Mouse (Mus musculus) telencephalon, adult 2 months (tissue): ENCODE measurements around the gene Zfp580.
"Not testable (repeated sequence)": the region's sequence is repeated elsewhere in the genome, so short reads cannot be mapped to it uniquely, and the experiment has no call there.

Experiments
- DNase-seq: peaks from one replicate; pipeline ENCODE4 v3.0.0-alpha.2; 2011; ENCODE audit warnings: low read depth, low spot score

Zfp580 gene

DNA sequence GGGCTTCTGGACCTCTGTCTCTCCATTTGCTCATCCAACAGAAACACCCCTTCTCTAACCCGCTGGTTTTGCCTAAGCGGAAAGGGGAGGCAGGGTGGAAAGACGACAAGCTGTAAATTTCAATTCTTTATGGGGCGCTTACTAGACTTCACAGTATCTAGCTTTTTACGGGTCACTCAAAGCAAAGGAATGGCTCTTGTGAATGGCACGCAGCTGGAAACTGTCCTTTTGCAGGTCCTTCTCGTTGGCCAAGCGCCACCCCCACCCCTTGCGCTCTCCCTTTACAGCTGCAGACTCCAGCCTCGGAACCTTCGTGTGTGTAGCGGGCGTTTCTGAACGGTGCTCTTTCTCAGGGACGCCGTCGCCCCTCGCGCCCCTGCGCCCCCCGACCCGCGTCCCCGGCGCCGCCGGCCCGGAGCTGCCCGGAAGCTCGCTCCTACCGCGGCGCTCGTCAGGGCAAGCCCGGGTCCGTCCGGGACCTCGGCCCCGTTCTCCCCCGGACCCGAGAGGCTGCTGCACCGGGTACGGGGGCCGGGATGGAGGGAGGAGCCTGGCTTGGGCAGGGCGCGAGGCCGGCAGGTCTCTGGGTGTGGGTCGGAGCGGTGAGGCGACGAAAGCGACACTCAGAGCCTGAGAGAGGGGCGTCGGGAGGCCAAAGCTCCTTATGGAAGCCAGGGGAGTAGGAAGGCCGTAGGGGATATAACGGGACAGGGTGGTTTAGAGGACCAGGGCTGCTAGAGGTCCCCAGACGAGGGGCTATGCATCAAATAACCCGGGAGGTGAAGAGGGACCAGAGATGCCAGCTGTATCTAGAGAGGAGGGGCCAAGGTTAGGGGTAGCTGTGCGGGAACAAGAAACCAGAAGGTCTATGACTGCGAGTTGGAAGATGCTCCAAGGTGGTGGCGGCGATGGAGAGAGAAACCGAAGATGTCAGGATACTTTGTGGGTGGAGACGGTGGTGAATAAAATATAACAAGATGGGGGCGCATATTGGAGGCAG, at the start of gene Zfp580:
Gene Zfp580 (plus strand): TSS at position 346 of the 1,000 bp plus-strand sequence.
- DNase-seq, result no peak

DNA sequence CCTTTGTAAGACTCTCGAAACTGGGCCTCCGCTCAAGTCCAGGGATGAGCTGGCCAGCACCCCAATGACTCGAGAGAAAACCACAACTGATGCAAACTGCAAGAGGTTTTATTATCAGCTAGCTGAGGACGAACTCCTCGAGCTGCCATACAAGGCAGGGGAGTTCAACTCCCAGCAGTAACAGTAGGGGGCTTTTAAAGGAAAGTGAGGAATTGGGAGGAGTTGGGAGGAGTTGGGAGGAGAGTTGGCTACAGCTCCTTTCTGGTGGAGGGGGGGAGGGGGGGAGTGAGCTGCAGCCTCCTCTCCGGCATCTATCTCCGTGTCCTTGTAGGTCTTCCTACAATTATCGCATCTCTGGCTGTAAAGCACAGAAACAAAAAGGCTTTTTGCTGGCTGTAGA, 48.5 kb upstream of the Zfp580 start:
- DNase-seq, result not testable (repeated sequence)

- DNase-seq, result no peak
These were observed 43.1 kb upstream of the Zfp580 start for GRCm38 (mm10) chr7:5008229-5008628.

GRCm38 (mm10) chr7:5012681-5013513, 38.4 kb upstream of the Zfp580 start:
- DNase-seq, result no peak

DNA sequence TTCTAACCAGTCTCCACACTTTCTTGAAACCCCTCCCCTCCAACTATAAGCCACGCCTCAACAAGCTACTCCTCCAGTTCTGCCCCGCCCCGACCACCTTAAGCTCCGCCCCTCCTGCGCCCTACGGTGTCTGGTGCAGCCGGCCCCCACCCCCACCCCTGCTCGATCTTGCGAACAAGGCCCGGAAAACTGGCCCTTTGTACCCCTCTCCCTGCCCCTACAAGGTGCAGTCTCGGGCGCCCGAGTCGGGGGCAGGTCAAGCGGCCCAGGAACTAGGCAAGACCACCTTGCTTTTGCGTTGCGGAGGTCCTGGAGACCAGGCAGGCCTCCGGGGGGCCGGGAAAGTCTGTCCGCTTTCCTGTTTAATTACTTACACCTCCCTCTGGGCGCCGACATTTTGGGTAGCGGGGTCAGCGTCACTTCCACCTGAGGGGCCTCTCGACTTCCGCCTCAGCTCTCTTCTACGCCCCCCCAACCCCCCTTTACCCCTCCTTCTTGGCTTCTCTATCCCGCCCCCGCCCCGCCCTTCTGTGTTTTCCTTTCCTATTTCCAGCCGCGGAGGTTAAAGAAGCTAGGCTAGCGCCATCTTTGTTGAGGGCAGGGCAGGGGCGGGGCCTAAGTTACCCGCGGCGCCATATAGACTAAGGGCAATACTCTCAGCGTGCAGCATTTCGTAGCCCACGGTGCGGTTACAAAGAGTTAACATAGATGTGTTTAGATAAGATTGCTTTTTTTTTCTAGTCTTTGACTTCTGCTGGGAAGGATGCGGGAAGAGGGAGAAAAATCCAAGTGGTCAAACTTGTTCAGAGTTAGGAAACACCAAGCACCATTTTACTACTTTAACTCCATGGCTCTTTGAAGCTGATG, 36.9 kb upstream of the Zfp580 start, which contains the start of the genes Zfp524 and Fiz1:
Gene Zfp524 (plus strand): TSS at position 165 of the 867 bp plus-strand sequence.
Gene Fiz1 (minus strand): TSS at position 447 of the 867 bp plus-strand sequence.
- peak; percentile 98 for DNase-seq

- peak; percentile 98 for DNase-seq
These were observed 36.0 kb upstream of the Zfp580 start, which contains the start of gene Gm44973 for GRCm38 (mm10) chr7:5015118-5016001. TSS of gene Gm44973 (plus strand) at chr7:5015496.

DNA sequence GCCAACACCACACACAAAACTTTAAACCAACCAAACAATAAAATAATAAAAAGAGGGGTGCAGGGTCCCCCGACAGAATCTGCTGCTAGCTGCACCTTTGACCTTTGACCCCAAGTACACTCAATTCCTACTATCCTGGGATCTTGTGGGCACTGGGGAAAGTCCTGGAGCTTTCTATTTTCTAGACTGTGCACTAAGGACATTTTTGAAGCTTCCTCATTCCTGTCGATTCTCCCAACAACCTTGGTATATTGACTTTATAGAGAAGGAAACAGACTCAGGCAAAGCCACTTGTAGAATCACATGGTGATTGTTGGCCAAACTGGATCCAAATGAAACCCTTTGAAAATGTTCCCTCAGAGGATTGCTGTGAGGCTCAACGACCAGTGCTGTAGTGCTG, 35.3 kb upstream of the Zfp580 start:
- no peak for DNase-seq

DNA sequence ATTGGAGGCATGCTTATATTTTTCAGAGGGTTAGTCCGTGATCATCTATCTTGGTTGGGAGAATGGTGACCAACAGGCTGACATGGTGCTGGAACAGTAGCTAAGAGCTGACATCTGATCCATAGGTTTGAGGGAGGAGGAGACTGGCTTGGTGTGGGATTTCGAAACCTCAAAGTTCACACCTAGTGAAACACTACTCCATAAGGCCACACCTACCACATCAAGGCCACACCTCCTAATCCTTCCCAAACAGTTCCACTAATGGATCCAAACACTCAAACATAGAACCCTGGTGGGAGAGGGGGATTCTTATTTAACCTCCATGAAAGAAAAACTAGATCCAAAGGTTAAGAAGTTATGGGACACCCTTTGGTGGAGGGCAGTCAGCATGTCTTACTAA, 34.4 kb upstream of the Zfp580 start:
- no peak for DNase-seq

GRCm38 (mm10) chr7:5017352-5017751, 34.0 kb upstream of the Zfp580 start:
- no peak for DNase-seq

- DNase-seq, result no peak
These were observed 33.4 kb upstream of the Zfp580 start for GRCm38 (mm10) chr7:5017931-5018330.

DNA sequence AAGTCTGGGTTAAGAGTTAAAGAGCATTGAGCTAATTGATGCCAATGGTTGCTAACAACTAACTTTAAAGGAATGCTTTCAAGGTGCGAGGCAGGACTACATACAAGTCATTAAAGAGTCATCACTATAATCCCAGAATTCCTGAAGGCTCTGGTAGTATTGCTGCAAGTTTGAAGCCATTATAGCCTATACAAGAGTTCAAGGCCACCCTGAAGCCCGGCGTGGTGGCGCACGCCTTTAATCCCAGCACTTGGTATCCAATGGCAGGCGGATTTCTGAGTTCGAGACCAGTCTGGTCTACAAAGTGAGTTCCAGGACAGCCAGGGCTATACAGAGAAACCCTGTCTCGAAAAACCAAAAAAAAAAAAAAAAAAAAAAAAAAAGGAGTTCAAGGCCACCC, 31.8 kb upstream of the Zfp580 start:
- DNase-seq, result not testable (repeated sequence)

- peak; percentile 99 for DNase-seq
These were observed 31.2 kb upstream of the Zfp580 start, which contains the start of the genes Zfp865 and Ccdc106 for GRCm38 (mm10) chr7:5020000-5020681. TSS of gene Zfp865 (plus strand) at chr7:5020376. TSS of gene Ccdc106 (plus strand) at chr7:5020553.

- DNase-seq, result no peak
These were observed 30.7 kb upstream of the Zfp580 start for GRCm38 (mm10) chr7:5020685-5021084.

GRCm38 (mm10) chr7:5021197-5021596, 30.1 kb upstream of the Zfp580 start:
- no peak for DNase-seq

- DNase-seq, result no peak
These were observed 21.8 kb upstream of the Zfp580 start for GRCm38 (mm10) chr7:5029543-5029942.

DNA sequence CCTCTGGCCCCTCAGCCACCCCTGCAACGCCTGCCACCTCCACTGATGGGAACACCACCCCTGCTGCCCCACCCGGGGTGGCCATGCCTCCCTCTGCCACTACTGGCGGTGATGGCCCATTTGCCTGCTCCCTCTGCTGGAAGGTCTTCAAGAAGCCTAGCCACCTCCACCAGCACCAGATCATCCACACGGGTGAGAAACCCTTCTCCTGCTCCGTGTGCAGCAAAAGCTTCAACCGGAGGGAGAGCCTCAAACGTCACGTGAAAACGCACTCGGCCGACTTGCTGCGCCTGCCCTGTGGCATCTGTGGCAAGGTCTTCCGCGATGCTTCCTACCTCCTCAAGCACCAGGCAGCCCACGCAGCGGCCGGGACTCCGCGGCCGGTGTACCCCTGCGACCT, 21.4 kb upstream of the Zfp580 start:
- DNase-seq, result no peak

DNA sequence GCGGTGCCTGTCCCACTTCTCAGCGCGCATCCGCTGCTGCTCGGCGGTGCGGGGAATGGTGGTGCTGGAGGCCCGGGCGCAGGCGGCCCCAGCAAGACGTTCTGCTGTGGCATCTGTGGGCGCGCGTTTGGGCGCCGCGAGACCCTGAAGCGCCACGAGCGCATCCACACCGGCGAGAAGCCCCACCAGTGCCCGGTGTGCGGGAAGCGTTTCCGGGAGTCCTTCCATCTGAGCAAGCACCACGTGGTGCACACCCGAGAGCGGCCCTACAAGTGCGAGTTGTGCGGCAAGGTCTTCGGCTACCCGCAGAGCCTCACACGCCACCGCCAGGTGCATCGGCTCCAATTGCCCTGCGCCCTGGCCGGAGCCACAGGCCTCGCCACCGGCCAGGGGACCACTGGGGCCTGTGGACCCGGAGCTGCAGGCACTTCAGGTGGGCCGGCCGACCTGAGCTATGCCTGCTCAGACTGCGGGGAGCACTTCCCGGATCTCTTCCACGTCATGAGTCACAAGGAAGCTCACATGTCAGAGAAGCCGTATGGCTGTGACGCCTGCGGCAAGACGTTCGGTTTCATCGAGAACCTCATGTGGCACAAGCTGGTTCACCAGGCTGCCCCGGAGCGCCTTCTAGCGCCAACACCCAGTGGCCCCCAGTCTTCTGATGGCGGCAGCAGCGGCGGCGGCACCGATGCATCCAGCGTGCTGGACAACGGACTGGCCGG, 20.6 kb upstream of the Zfp580 start:
- no peak for DNase-seq

DNA sequence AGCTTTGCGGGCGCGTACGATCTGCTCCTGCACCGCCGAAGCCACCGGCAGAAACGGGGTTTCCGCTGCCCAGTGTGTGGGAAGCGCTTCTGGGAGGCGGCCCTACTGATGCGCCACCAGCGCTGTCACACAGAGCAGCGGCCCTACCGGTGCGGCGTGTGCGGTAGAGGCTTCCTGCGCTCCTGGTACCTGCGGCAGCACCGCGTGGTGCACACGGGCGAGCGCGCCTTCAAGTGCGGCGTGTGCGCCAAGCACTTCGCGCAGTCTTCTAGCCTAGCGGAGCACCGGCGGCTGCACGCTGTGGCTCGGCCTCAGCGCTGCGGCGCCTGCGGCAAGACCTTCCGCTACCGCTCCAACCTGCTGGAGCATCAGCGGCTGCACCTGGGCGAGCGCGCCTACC, 19.8 kb upstream of the Zfp580 start:
- DNase-seq, result no peak

- DNase-seq, result no peak
These were observed 17.5 kb upstream of the Zfp580 start, which contains the start of gene 4632433K11Rik for GRCm38 (mm10) chr7:5033818-5034217. TSS of gene 4632433K11Rik (plus strand) at chr7:5034118.
